Mouse (Mus musculus) erythroblast, embryonic 14.5 days (primary cell): ENCODE measurements around the gene Slc11a2.

Experiments
- GATA1 ChIP-seq: IDR thresholded peaks from 2 replicates; pipeline ENCODE4 v1.6.1; 2012; ENCODE audit warnings: low read length, inconsistent platforms, mixed read lengths
- TAL1 ChIP-seq: IDR thresholded peaks from 3 replicates; pipeline ENCODE4 v1.6.1; 2012; ENCODE audit warnings: low read length, inconsistent platforms, mixed read lengths

- TF ChIP-seq GATA1 (no peak), TAL1 (no peak)
Measured at GRCm38 (mm10) chr15:100411731-100412130, 13.1 kb downstream of the Slc11a2 start.
